Mouse (Mus musculus): ENCODE results near the gene Prss57. TPM values are rescaled to one million over a fixed set of nuclear protein-coding genes. Genes with fewer than 3 reads are reported as not detected.

The Prss57 gene
- total and polyA plus RNA-seq, 3 experiments = 0.50 to 0.70 TPM; not detected in 1

- TF ChIP-seq UBTF (IDR thresholded peaks at IDR 0.05; ENCODE audit: borderline replicate concordance, insufficient read depth, low read depth, low read length) = no peak
Observed at GRCm38 (mm10) chr10:79777103-79777531, 13.6 kb downstream of the Prss57 start, which contains the start of gene Fstl3 (continued).

- Histone ChIP-seq H3K4me3 (ENCODE audit: control insufficient read depth in 1 of 2, insufficient read depth in 1 of 2, low read depth in 2 of 2, low read length in 2 of 2) (no peak overlapping the region), H3K4me1 (ENCODE audit: control insufficient read depth in 1 of 2, insufficient read depth in 2 of 2, low read length in 2 of 2) (no peaks in the 10 kb centered on the region), H3K9me3 (replicated peaks; ENCODE audit: insufficient read depth, low read length) (no peaks in the 10 kb centered on the region), H3K27me3 (ENCODE audit: control insufficient read depth in 1 of 2, insufficient read depth in 2 of 2, low read length in 2 of 2) (no peaks in the 10 kb centered on the region), H3K27ac (ENCODE audit: control insufficient read depth, low read depth, low read length) (no peak overlapping the region), H3K9ac (ENCODE audit: control insufficient read depth, low read depth, low read length, poor library complexity, severe bottlenecking) (no peak overlapping the region), H3K36me3 (ENCODE audit: control insufficient read depth in 1 of 2, insufficient read depth in 2 of 2, low read length in 2 of 2) (no peaks in the 10 kb centered on the region), H3K79me2 (ENCODE audit: control insufficient read depth, insufficient read depth, low read length, poor library complexity) (no peaks in the 10 kb centered on the region)
- TF ChIP-seq CTCF (IDR thresholded peaks at IDR 0.05 in 2 of 3, conservative IDR thresholded peaks at IDR 0.05 in 1 of 3; ENCODE audit: control insufficient read depth in 1 of 3, insufficient read depth in 1 of 3, low read depth in 2 of 3, low read length in 3 of 3, poor library complexity in 1 of 3, severe bottlenecking in 1 of 3) (peak; percentile 64 to 70 (median 65)), SMC3 (IDR thresholded peaks at IDR 0.05; ENCODE audit: low read depth, low read length) (peak; percentile 49), RAD21 (IDR thresholded peaks at IDR 0.05; ENCODE audit: low read depth, low read length) (peak; percentile 30), JUND (IDR thresholded peaks at IDR 0.05; ENCODE audit: low read depth, low read length) (no peak), ZKSCAN1 (IDR thresholded peaks at IDR 0.05; ENCODE audit: low read depth, low read length) (no peak)
- peak; percentile 65 for DNase-seq (ENCODE audit: low read depth, low spot score)
Observed at GRCm38 (mm10) chr10:79774486-79775279, 16.1 kb downstream of the Prss57 start.

GRCm38 (mm10) chr10:79773208-79773607, 17.6 kb downstream of the Prss57 start:
- no peak overlapping the region for H3K27ac ChIP-seq (ENCODE audit: control insufficient read depth, low read depth, low read length)
- DNase-seq (ENCODE audit: low read depth, low spot score) = no peak
- TF ChIP-seq ZMIZ1 (IDR thresholded peaks at IDR 0.05; ENCODE audit: low read depth, low read length) (no peak), MAZ (IDR thresholded peaks at IDR 0.05; ENCODE audit: low read depth, low read length) (no peak), KAT2A (conservative IDR thresholded peaks at IDR 0.05; ENCODE audit: low read depth, low read length) (no peak), GATA1 (IDR thresholded peaks at IDR 0.05; ENCODE audit: low read depth, low read length) (no peak), ETS1 (IDR thresholded peaks at IDR 0.05; ENCODE audit: low read depth, low read length) (no peak), UBTF (IDR thresholded peaks at IDR 0.05; ENCODE audit: borderline replicate concordance, insufficient read depth, low read depth, low read length) (no peak), TCF12 (IDR thresholded peaks at IDR 0.05; ENCODE audit: low read depth, low read length) (no peak), CTCF (IDR thresholded peaks at IDR 0.05 in 2 of 3, conservative IDR thresholded peaks at IDR 0.05 in 1 of 3; ENCODE audit: control insufficient read depth in 1 of 3, insufficient read depth in 1 of 3, low read depth in 2 of 3, low read length in 3 of 3, poor library complexity in 1 of 3, severe bottlenecking in 1 of 3) (no peak)
- H3K27me3 ChIP-seq (ENCODE audit: control insufficient read depth in 1 of 2, insufficient read depth in 2 of 2, low read length in 2 of 2) = no peaks in the 10 kb centered on the region
- no peak overlapping the region for H3K9ac ChIP-seq (ENCODE audit: control insufficient read depth, low read depth, low read length, poor library complexity, severe bottlenecking)
- no peaks in the 10 kb centered on the region for H3K9me3 ChIP-seq (replicated peaks; ENCODE audit: insufficient read depth, low read length)
- H3K4me1 ChIP-seq (ENCODE audit: control insufficient read depth in 1 of 2, insufficient read depth in 2 of 2, low read length in 2 of 2) = peaks cover 0 to 1% of the 10 kb centered on the region in 2 experiments; a peak in 2 of 4 replicates
- H3K79me2 ChIP-seq (ENCODE audit: control insufficient read depth, insufficient read depth, low read length, poor library complexity) = no peaks in the 10 kb centered on the region
- no peaks in the 10 kb centered on the region; a peak in 1 of 4 replicates for H3K36me3 ChIP-seq (ENCODE audit: control insufficient read depth in 1 of 2, insufficient read depth in 2 of 2, low read length in 2 of 2)
- no peak overlapping the region for H3K4me3 ChIP-seq (ENCODE audit: control insufficient read depth in 1 of 2, insufficient read depth in 1 of 2, low read depth in 2 of 2, low read length in 2 of 2)

Data from MEL (cell line).